ENCODE assay signal across 8 mouse cellular contexts in genomic region chr1:60862951-60863461, GRCm38 (mm10). TPM values are rescaled to one million over a fixed set of nuclear protein-coding genes. Genes with fewer than 3 reads are reported as not detected.
A peak's percentile ranks its signal among the peaks of the same experiment; 100 is the strongest.
DNase-seq lines count a peak whose midpoint lies in the region; ATAC-seq lines count a peak whose summit lies in the region.

No protein-coding gene starts in this region.

- no peaks in the 10 kb centered on the region for H3K36me3 ChIP-seq in megakaryocyte, embryonic 14.5 days (replicated peaks; ENCODE audit: low read length)
- no peaks in the 10 kb centered on the region for H3K36me3 ChIP-seq in kidney, embryonic 14.5 days (ENCODE audit: control insufficient read depth, insufficient read depth, low read length)
- no peaks in the 10 kb centered on the region for H3K36me3 ChIP-seq in lung, embryonic 16.5 days (ENCODE audit: control insufficient read depth, insufficient read depth, low read length)

- H3K4me3 ChIP-seq in megakaryocyte, embryonic 14.5 days (replicated peaks) = peak overlapping the region; percentile 81
- H3K4me3 ChIP-seq in kidney, embryonic 14.5 days (ENCODE audit: low read length) = no peak overlapping the region
- no peak overlapping the region for H3K4me3 ChIP-seq in lung, embryonic 16.5 days (ENCODE audit: low read length)

- H3K27me3 ChIP-seq in megakaryocyte, embryonic 14.5 days (replicated peaks) = peaks cover 4% of the 10 kb centered on the region
- no peaks in the 10 kb centered on the region for H3K27me3 ChIP-seq in kidney, embryonic 14.5 days (ENCODE audit: control insufficient read depth, insufficient read depth, low read length)
- H3K27me3 ChIP-seq in lung, embryonic 16.5 days (ENCODE audit: control insufficient read depth, insufficient read depth, low read depth, low read length) = no peaks in the 10 kb centered on the region

- peak; percentile 66 to 87 for DNase-seq in heart, adult 18-20 months
- no peak for DNase-seq in cerebellum, adult 9-11 months
- no peak for DNase-seq in layer of hippocampus, adult 11-12 months (ENCODE audit: low spot score)
- DNase-seq in spleen, adult 12 weeks (ENCODE audit: low spot score) = no peak

- H3K4me2 ChIP-seq in kidney, embryonic 14.5 days (replicated peaks; ENCODE audit: low read depth, low read length) = peak overlapping the region; percentile 10; the same call in 1 of the 2 replicates
- H3K4me2 ChIP-seq in lung, embryonic 16.5 days (ENCODE audit: low read depth, low read length) = peak overlapping the region; percentile 7; the same call in 1 of the 2 replicates

- H3K4me1 ChIP-seq in megakaryocyte, embryonic 14.5 days = peaks cover 61% of the 10 kb centered on the region
- 0 out of 2 replicates have a peak, but pooled peaks cover 8% of the 10 kb centered on the region for H3K4me1 ChIP-seq in kidney, embryonic 14.5 days (ENCODE audit: control insufficient read depth, insufficient read depth, low read length)
- H3K4me1 ChIP-seq in lung, embryonic 16.5 days (replicated peaks; ENCODE audit: control insufficient read depth, insufficient read depth, low read length) = peaks cover 9% of the 10 kb centered on the region

- peak overlapping the region; percentile 43 for H3K27ac ChIP-seq in kidney, embryonic 14.5 days (ENCODE audit: low read depth, low read length)
- peak overlapping the region; percentile 62 for H3K27ac ChIP-seq in lung, embryonic 16.5 days (ENCODE audit: low read length)

- peak overlapping the region; percentile 31; the same call in 1 of the 2 replicates for H3K9ac ChIP-seq in kidney, embryonic 14.5 days (ENCODE audit: low read depth, low read length)
- H3K9ac ChIP-seq in lung, embryonic 16.5 days (ENCODE audit: low read length) = peak overlapping the region; percentile 33; the same call in 1 of the 2 replicates

- ATAC-seq in megakaryocyte, adult 5-6 weeks (ENCODE audit: poor library complexity, severe bottlenecking) = no peak
- peak; percentile 83 for ATAC-seq in kidney, embryonic 14.5 days (ENCODE audit: low FRiP score, low TSS enrichment)
- peak; percentile 72 for ATAC-seq in lung, embryonic 16.5 days (ENCODE audit: low read depth)

- H3K9me3 ChIP-seq in megakaryocyte, embryonic 14.5 days = no peaks in the 10 kb centered on the region
- H3K9me3 ChIP-seq in kidney, embryonic 14.5 days (ENCODE audit: control insufficient read depth, low read length) = no peaks in the 10 kb centered on the region
- H3K9me3 ChIP-seq in lung, embryonic 16.5 days (ENCODE audit: control insufficient read depth, low read length) = no peaks in the 10 kb centered on the region

- WGBS in kidney, embryonic 14.5 days = 22% methylated on average over 13 of the region's 13 CpGs
- whole genome bisulfite sequencing in lung, embryonic 16.5 days = 27% methylated on average over 13 of the region's 13 CpGs

RNA-seq across cellular contexts. Expression of gene Ctla4, which starts 23.8 kb away (rescaled TPM):
- polyA plus RNA-seq in megakaryocyte, embryonic 14.5 days (2012; ENCODE audit: insufficient read depth, low replicate concordance) = not detected in 2 replicates
- 0.16 TPM in 1 of 2 replicates, not detected in the other for total RNA-seq in megakaryocyte, adult 5-6 weeks (2015)
- 0.44 and 0.65 TPM in 2 replicates for total RNA-seq in megakaryocyte, adult 5-6 weeks (2017)
- total RNA-seq in heart, adult 18-20 months (2021) = 1 to 10 TPM in 1 of 2 experiments, under 1 TPM in 1; 0.57 to 1.1 TPM
- polyA plus RNA-seq in kidney, embryonic 14.5 days (2014; fragmentation: Nextera tagmentation; extraction: Ambion mirVana) = not detected in 2 replicates
- 0.25 and 0.49 TPM in 2 replicates for polyA plus RNA-seq in lung, embryonic 16.5 days (2015; fragmentation: Nextera tagmentation; extraction: Ambion mirVana)

Comparison
In these comparisons a context has a peak if more than half of its experiments do, and no peak if none do; other contexts are left out.
1. DNase-seq: peak in heart, adult 18-20 months (2 of 2); none in cerebellum, adult 9-11 months (single experiment), layer of hippocampus, adult 11-12 months (single experiment) and spleen, adult 12 weeks (single experiment).